Mouse (Mus musculus) neural tube, embryonic 13.5 days (tissue): Measurements from ENCODE around the gene Fkbp6. TPM values are rescaled to one million over a fixed set of nuclear protein-coding genes. Genes with fewer than 3 reads are reported as not detected.

Source experiments
- ATAC-seq: fragments of 200-750 bp; cut with Nextera tagmentation; 2 replicates; pipeline ENCODE4 v1.8.0; 2017; ENCODE audit warnings: low read depth, mild to moderate bottlenecking, moderate TSS enrichment, moderate library complexity
- H3K27ac ChIP-seq: fragments of 300-500 bp; sonication (generic); replicated peaks from 2 replicates; pipeline ENCODE4 v1.5.1; 2015; ENCODE audit warnings: moderate library complexity, mild to moderate bottlenecking, inconsistent platforms
- H3K27me3 ChIP-seq: fragments of 300-500 bp; sonication (generic); 2 replicates; pipeline ENCODE4 v1.6.1; 2015; ENCODE audit warnings: mild to moderate bottlenecking, inconsistent platforms
- H3K36me3 ChIP-seq: fragments of 300-500 bp; sonication (generic); 2 replicates; pipeline ENCODE4 v1.6.1; 2015; ENCODE audit warnings: mild to moderate bottlenecking, inconsistent platforms
- H3K4me1 ChIP-seq: fragments of 300-500 bp; sonication (generic); replicated peaks from 2 replicates; pipeline ENCODE4 v1.6.1; 2015; ENCODE audit warnings: inconsistent platforms
- H3K4me2 ChIP-seq: fragments of 300-500 bp; sonication (generic); 2 replicates; pipeline ENCODE4 v1.6.1; 2015; ENCODE audit warnings: inconsistent platforms, mild to moderate bottlenecking, moderate library complexity
- H3K4me3 ChIP-seq: fragments of 300-500 bp; sonication (generic); 2 replicates; pipeline ENCODE4 v1.5.1; 2015; ENCODE audit warnings: mild to moderate bottlenecking, inconsistent platforms
- H3K9ac ChIP-seq: fragments of 300-500 bp; sonication (generic); 2 replicates; pipeline ENCODE4 v1.6.1; 2015; ENCODE audit warnings: moderate library complexity, mild to moderate bottlenecking, inconsistent platforms
- H3K9me3 ChIP-seq: fragments of 300-500 bp; sonication (generic); 2 replicates; pipeline ENCODE4 v1.6.1; 2016; ENCODE audit warnings: inconsistent platforms
- WGBS: fragments of 180-500 bp; shearing (Covaris S2); methylation state at CpG from one replicate; pipeline ENCODE4 v1.1.7; 2015; 5-methylcytosine and 5-hydroxymethylcytosine counted together
- polyA plus RNA-seq: library from polyadenylated mRNA; unstranded; fragments of >200 nt; fragmentation: Nextera tagmentation; extraction: Ambion mirVana; gene quantifications from 2 replicates; pipeline ENCODE4 v1.2.1, GENCODE M21; 2015

The Fkbp6 gene
- polyA plus RNA-seq, 1 experiment from 2014 or later = 0.15 TPM

DNA sequence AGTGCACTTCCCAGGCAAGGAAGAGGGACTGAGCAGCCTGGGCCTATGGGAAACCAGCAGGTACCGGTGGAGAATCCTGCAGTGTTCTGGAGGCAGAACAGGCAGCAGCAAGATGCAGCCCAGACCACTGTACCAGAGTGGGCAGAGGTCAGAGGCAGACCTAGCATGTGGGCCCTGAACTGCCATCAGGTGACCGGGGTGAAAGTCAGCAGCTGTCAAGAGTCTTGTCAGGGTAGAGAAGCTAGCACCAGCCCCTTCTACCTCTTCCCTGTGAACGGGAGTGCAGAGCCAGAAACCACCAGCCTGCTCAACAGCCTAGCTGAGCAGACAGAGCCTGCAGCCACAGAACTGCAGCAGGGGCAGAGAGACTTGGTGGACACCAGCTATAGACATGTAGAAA lies 47.9 kb downstream of the Fkbp6 start:
- no peaks in the 10 kb centered on the region for H3K4me1 ChIP-seq
- no peak overlapping the region for H3K9ac ChIP-seq
- H3K27ac ChIP-seq = no peak overlapping the region
- H3K27me3 ChIP-seq = no peaks in the 10 kb centered on the region
- no peak overlapping the region for H3K4me2 ChIP-seq
- WGBS = 40% methylated on average over 3 of the region's 3 CpGs
- no peaks in the 10 kb centered on the region for H3K9me3 ChIP-seq
- no peaks in the 10 kb centered on the region for H3K36me3 ChIP-seq
- no peak for ATAC-seq
- no peak overlapping the region for H3K4me3 ChIP-seq

DNA sequence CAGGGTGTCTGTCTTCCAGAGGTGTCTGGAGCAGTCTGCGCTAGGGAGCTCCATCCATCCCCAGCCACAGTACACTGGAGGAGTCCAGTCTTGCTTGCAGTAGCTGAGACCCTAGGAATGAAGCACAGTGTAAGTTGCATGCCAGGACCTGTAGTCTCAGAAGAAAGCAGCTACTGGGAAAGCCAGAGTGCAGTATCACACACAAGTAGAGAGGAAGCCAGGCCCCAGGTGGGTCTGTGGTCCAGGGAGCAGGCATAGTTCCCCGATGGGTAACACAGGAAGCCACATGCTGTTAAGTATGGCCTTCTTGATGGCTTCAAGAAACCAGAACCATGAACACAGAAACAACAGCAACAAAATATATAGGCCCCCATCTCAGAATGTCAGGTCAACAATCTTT lies 57.8 kb downstream of the Fkbp6 start:
- WGBS = 86% methylated on average over 2 of the region's 2 CpGs
- Histone ChIP-seq H3K4me3 (no peak overlapping the region), H3K9ac (no peak overlapping the region), H3K4me1 (no peaks in the 10 kb centered on the region; the same call in 1 of the 2 replicates), H3K36me3 (no peaks in the 10 kb centered on the region), H3K27ac (no peak overlapping the region), H3K9me3 (no peaks in the 10 kb centered on the region), H3K4me2 (no peak overlapping the region), H3K27me3 (no peaks in the 10 kb centered on the region)
- no peak for ATAC-seq

DNA sequence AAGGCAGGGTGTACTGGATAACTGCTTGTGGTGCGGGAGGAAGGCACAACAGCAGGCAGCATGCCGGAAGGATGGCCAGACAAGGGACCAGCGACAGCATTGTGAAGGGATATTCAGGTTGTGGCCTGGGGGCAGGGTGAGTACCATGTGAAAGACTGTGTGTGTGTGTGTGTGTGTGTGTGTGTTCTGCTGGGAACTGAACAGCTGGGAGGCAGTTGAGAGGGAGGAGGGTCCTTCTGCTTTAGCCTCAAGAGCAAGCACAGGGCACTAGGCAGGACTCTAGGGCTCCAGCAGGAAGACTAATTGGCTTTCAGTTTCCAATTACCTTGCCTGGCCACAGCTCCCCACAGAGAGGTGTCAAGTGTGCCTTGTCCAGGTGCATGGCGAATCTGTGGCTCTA lies 58.7 kb downstream of the Fkbp6 start:
- H3K27me3 ChIP-seq = no peaks in the 10 kb centered on the region
- no peaks in the 10 kb centered on the region for H3K9me3 ChIP-seq
- WGBS = 37% methylated on average over 4 of the region's 4 CpGs
- H3K4me3 ChIP-seq = no peak overlapping the region
- H3K27ac ChIP-seq = no peak overlapping the region
- no peaks in the 10 kb centered on the region for H3K36me3 ChIP-seq
- H3K4me1 ChIP-seq = peaks cover under 1% of the 10 kb centered on the region; the same call in 1 of the 2 replicates
- no peak overlapping the region for H3K4me2 ChIP-seq
- H3K9ac ChIP-seq = no peak overlapping the region
- ATAC-seq = no peak

DNA sequence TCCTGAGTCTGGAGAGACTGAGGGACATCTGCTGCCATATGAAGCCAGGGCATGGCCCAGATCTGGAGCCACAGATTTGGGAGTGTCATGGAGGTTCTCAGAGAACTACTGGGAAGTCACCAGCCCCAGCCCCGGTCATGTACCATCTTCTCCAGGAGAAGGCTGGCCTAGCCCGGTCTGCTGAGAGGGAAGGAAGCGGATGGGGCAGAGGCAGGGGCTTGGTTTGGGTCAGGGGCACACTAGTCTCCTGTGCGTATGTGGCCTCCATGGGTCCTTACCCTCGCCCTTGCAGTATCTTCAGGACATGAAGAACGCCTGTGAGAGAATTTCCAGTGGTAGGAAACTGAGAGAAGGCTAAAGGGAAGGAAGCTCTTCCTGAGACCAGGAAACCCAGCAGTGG lies 59.1 kb downstream of the Fkbp6 start:
- no peaks in the 10 kb centered on the region for H3K36me3 ChIP-seq
- no peak overlapping the region for H3K4me3 ChIP-seq
- H3K4me2 ChIP-seq = no peak overlapping the region
- H3K27ac ChIP-seq = no peak overlapping the region
- H3K9ac ChIP-seq = no peak overlapping the region
- ATAC-seq = no peak
- no peaks in the 10 kb centered on the region for H3K9me3 ChIP-seq
- no peaks in the 10 kb centered on the region for H3K27me3 ChIP-seq
- 82% methylated on average over 6 of the region's 6 CpGs for WGBS
- H3K4me1 ChIP-seq = peaks cover 3% of the 10 kb centered on the region; the same call in 1 of the 2 replicates

DNA sequence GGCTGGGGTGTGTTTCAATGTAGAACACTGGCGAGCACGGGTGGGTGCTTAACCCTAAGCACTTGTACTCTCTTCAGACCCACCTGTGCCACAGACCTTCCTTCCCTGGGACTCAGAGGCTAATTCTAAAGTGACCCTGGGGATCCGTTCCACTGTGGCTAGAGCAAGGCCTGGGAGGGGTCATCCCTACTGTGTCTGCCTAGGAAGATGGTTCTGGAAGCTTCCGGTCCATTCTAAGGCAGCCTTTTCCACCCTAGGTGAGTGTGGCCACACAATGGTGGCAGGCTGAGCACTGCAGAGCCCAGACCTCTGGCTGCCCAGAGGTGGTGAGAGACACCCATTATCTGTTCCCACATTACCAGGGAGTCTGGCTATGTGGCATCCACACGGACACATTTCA lies 62.9 kb downstream of the Fkbp6 start:
- 86% methylated on average over 5 of the region's 5 CpGs for WGBS
- Histone ChIP-seq H3K27ac (no peak overlapping the region), H3K36me3 (no peaks in the 10 kb centered on the region), H3K4me1 (peaks cover 3% of the 10 kb centered on the region; the same call in 1 of the 2 replicates), H3K4me2 (no peak overlapping the region), H3K4me3 (no peak overlapping the region), H3K9me3 (no peaks in the 10 kb centered on the region), H3K9ac (no peak overlapping the region), H3K27me3 (no peaks in the 10 kb centered on the region)
- ATAC-seq = no peak

DNA sequence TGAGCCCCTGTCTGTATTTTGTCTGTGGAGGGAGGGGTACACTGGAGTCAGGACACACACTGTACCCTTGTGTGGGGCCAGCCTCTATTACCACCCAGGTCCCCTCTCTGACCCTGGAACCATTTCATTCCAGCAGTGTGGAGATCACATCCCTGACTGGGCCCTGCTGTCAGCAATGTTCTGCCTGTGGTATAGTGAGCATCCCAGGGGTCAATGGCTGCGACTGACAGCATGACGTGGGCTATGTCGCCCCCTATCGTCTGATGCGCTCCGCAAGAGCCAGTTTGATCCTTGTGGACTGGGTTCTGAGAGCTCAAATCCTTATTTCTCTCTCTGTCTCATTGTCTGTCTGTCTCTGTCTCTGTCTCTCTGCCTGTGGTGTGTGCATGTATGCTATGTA lies 63.7 kb downstream of the Fkbp6 start:
- 2% methylated on average over 6 of the region's 6 CpGs for WGBS
- no peaks in the 10 kb centered on the region for H3K9me3 ChIP-seq
- no peak overlapping the region for H3K27ac ChIP-seq
- peaks cover 3% of the 10 kb centered on the region; the same call in 1 of the 2 replicates for H3K4me1 ChIP-seq
- no peak overlapping the region for H3K4me3 ChIP-seq
- no peak overlapping the region for H3K4me2 ChIP-seq
- H3K27me3 ChIP-seq = no peaks in the 10 kb centered on the region
- ATAC-seq = peak; percentile 76
- H3K9ac ChIP-seq = no peak overlapping the region
- H3K36me3 ChIP-seq = no peaks in the 10 kb centered on the region

DNA sequence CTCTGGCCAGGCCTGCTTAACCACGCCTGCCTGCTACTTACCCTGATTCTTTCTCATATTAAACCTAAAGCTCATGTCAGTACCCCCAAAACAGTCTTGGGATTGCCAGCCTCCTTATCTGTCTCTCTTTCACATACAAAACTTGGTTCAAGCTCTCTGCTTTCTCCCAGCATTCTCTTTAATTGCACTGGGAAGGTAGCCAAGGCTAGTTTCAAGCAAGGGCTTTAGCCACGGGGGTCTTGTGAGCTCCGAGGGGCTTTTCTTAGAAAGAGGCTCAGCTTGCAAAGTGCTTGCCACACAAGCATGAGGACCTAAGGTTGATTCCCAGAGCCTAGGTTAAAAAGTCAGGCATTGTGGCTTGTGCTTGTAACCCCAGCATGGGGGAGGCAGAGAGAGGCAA lies 64.6 kb downstream of the Fkbp6 start:
- H3K4me1 ChIP-seq = 0 out of 2 replicates have a peak, but pooled peaks cover 3% of the 10 kb centered on the region
- no peak for ATAC-seq
- H3K9me3 ChIP-seq = no peaks in the 10 kb centered on the region
- 57% methylated on average over 3 of the region's 3 CpGs for WGBS
- H3K27me3 ChIP-seq = no peaks in the 10 kb centered on the region
- H3K36me3 ChIP-seq = no peaks in the 10 kb centered on the region
- no peak overlapping the region for H3K9ac ChIP-seq
- no peak overlapping the region for H3K27ac ChIP-seq
- no peak overlapping the region for H3K4me3 ChIP-seq
- H3K4me2 ChIP-seq = no peak overlapping the region

DNA sequence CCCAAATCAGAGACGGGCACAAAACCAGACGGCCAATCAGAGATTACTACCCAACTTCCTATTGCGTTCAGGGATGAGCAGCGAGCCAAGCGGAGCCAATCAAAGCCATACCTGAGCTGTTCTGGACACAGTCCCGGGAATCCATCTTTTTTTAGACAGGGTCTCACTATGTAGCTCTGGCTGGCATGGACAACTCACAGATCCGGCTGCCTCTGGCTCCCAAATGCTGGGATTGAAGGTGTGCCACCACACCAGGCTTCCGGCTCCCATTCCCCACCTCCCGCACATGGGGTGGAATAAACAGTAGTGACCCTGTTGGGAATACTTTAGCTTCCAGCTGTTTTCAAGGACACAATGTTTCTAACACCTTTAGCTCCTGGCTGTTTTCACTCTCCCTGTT lies 69.6 kb downstream of the Fkbp6 start:
- Histone ChIP-seq H3K36me3 (no peaks in the 10 kb centered on the region), H3K9ac (no peak overlapping the region), H3K4me1 (peaks cover 13% of the 10 kb centered on the region), H3K4me3 (no peak overlapping the region), H3K27me3 (peaks cover 13% of the 10 kb centered on the region), H3K27ac (no peak overlapping the region), H3K4me2 (no peak overlapping the region), H3K9me3 (no peaks in the 10 kb centered on the region)
- no peak for ATAC-seq
- WGBS = 85% methylated on average over 9 of the region's 9 CpGs

DNA sequence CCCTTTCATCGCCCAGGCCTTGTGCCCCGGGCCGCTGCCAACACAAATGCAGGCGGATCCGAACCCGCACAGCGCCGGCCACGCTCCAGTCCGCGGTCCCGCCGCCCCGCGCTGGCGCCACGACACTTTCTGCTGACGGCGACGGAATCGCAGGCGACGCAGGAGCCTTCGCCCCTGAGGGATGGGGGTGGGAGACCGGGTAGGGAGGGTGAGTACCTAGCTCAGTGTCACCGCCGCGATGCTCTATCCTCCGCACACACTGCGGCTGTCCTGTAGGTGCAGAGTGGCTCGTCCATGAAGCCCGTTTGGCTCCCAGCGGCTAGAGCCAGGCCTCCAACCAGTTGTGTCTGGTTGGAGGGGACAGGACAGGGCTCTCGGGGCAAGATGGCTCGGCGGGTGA lies 73.2 kb downstream of the Fkbp6 start:
- H3K4me3 ChIP-seq = peak overlapping the region; percentile 20
- no peaks in the 10 kb centered on the region for H3K36me3 ChIP-seq
- no peak for ATAC-seq
- H3K9ac ChIP-seq = peak overlapping the region; percentile 54
- H3K27ac ChIP-seq = peak overlapping the region; percentile 18; the same call in 1 of the 2 replicates
- no peaks in the 10 kb centered on the region for H3K9me3 ChIP-seq
- peaks cover 13% of the 10 kb centered on the region for H3K27me3 ChIP-seq
- 4% methylated on average over 36 of the region's 36 CpGs for WGBS
- H3K4me1 ChIP-seq = peaks cover 33% of the 10 kb centered on the region
- peak overlapping the region; percentile 49 for H3K4me2 ChIP-seq

DNA sequence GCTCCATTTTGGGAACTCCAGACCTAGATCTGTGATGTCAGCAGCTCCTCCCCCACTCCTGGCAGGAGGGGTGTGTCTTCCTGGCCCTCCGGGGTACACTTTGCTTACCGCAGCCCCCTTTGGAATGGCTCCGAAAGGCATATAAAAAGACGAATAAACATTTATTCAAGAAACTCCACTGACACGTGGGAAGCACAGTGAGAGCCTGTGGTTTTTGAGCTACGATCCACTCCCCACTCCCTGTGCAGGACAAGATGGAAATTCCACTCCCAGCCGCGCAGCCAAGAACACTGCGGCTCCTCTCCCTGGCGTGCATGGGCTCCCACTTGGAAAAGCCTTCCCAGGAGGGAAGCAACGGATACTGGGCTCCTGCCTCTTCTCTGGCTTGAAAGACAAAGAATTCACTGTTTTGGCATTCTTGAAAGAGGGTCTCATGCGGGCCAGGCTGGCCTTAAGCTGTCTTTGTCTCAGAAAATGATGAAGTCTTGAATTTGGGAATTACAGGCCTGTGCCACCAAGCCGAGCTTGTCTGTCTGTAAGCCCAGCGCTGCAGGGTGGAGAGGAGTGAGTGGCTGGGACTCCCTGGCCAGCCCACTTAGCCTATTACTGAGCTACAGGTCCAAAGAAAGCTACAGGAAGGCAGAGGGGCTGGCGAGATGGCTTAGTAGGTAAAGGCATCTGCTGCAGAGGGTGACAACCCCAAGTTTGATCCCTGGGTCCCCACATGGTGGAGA lies 75.0 kb downstream of the Fkbp6 start:
- Histone ChIP-seq H3K4me3 (no peak overlapping the region), H3K4me2 (peak overlapping the region; percentile 35), H3K4me1 (peaks cover 33% of the 10 kb centered on the region), H3K27me3 (peaks cover 13% of the 10 kb centered on the region), H3K27ac (peak overlapping the region; percentile 79), H3K36me3 (no peaks in the 10 kb centered on the region), H3K9me3 (no peaks in the 10 kb centered on the region), H3K9ac (no peak overlapping the region)
- 8% methylated on average over 15 of the region's 15 CpGs for WGBS
- ATAC-seq = peak; percentile 20; the same call in 1 of the 2 replicates

DNA sequence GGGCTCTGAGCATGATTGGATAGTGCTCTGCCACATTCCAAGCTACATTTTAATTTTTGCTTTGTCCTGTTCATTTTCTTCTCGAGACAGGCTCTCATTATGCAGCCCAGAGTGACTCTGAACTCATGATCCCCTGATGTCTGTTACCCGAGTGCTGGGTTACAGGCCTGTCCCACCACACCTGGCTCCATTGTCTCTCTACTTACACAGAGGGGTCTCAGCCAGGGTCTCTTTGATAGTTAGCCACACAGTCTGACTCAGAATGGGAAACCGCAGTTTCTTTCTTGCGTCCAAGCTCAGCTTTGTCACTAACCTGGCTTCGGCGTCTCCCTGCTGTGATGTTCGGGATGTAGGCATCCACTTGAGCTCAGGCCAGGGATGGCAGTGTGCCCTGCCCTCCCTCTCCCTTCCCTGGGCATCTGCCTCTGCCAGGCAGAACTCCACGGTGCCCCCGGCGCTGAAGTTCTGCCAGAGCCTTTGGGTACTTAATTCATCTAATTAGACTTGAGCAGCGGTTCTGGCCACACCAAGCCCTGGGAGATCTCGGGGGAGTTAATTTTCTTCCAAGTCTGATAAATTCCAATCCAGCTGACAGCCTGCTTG lies 78.2 kb downstream of the Fkbp6 start:
- H3K4me2 ChIP-seq = no peak overlapping the region
- H3K9me3 ChIP-seq = no peaks in the 10 kb centered on the region
- H3K36me3 ChIP-seq = no peaks in the 10 kb centered on the region
- no peak overlapping the region for H3K9ac ChIP-seq
- peaks cover 8% of the 10 kb centered on the region for H3K27me3 ChIP-seq
- H3K4me1 ChIP-seq = peaks cover 30% of the 10 kb centered on the region
- no peak overlapping the region for H3K4me3 ChIP-seq
- 50% methylated on average over 12 of the region's 12 CpGs for WGBS
- peak overlapping the region; percentile 66 for H3K27ac ChIP-seq
- ATAC-seq = peak; percentile 57; the same call in 1 of the 2 replicates

DNA sequence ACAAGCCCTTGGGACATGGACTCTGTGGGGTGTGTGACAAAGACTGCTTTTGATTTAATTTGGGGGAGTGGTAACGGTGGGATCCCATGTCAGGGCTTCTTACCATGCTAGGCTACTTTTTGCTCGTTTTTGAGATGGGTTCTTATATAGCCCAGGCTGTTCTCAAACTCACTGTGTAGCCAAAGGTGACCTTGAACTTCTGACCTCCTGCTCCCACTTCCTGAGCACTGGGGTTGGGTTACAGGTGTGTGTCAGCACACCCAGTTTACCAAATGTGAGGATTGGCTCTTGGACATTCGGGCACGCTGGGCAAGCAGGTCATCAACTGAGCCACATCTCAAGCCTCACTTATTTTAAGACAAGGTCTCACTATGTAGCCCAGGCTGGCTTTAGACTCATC lies 79.5 kb downstream of the Fkbp6 start:
- WGBS = 83% methylated on average over 4 of the region's 4 CpGs
- Histone ChIP-seq H3K4me3 (no peak overlapping the region), H3K36me3 (no peaks in the 10 kb centered on the region), H3K4me1 (peaks cover 20% of the 10 kb centered on the region), H3K9ac (no peak overlapping the region), H3K9me3 (no peaks in the 10 kb centered on the region), H3K27ac (no peak overlapping the region), H3K4me2 (no peak overlapping the region), H3K27me3 (no peaks in the 10 kb centered on the region)
- no peak for ATAC-seq
